Mouse (Mus musculus) thymus, postnatal 14 days (tissue): Measurements from ENCODE around the gene Lin28a.
"Not testable (repeated sequence)": the region's sequence is repeated elsewhere in the genome, so short reads cannot be mapped to it uniquely, and the experiment has no call there.

ENCODE experiments used
- DNase-seq: peaks from one replicate; pipeline ENCODE4 v3.0.0; 2021

Gene Lin28a

DNA sequence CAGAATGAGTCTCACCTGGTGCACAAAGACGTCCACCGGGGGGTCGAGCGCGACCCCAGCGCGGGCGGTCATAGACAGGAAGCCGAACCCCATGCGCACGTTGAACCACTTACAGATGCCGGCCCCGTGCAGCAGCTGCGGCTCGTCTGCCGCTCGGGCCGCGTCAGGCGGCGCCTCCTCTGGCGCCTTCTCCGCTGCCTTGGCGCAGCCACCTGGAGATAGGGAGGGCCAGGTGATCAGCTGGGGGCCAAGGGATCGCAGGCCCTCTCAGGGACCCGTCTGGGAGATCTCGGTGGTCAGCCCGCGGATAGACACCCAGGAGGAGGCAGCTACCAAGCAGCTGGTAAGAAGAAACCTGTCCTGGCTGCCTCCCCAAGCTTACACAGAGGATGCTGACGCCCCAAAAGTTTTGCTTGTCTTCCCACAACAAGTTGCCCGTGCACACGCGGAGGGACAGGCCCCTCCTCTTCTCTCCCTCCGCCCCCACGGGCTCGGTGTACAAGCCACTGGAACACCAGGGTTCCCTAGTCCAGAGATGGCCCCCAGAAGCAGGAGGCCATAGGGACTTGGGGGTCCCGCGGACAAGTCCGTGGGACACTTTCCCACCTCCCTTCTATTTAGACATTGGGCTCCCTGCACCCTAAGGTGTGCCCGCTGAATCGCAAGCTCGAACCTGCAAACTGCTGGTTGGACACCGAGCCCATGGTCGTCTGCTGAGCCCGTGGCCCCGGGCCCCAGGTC is 433 bp downstream of the Lin28a start:
- no peak for DNase-seq

DNA sequence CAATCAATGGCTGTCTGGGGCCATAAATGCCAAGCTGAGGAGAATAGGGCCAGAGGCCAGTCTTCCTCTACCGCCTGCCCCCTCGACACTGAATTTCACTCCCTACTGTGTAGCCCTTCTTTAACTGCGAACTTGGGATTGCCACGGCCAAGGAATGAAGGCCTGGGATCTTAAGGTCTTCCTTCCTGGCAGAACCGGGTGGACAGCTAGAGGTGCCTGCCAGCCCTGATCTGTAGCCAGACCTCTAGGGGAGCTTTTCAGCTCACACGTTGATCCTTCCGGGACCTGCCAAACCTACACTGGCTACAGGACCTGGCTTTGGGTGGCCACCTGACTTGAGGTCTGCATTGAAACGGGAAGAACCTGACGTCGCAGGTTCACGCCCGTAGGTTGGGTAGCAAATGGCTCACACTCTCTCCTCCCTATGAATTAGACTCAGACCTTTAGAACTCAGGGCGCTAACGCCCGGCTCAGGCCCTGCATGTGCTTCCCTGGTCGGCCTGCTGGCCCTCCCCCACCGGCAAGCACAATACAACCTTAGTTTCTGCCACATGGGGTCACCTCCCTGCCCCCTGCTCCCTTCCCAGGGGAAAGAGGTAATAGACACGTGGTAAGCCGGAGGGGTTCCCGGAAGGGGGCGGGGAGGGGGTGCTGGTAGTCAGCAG is 1.3 kb downstream of the Lin28a start:
- DNase-seq, result no peak

GRCm38 (mm10) chr4:134016767-134017166 is 1.9 kb downstream of the Lin28a start:
- DNase-seq, result no peak

- no peak for DNase-seq
These were observed 2.4 kb downstream of the Lin28a start for GRCm38 (mm10) chr4:134016208-134016607.

DNA sequence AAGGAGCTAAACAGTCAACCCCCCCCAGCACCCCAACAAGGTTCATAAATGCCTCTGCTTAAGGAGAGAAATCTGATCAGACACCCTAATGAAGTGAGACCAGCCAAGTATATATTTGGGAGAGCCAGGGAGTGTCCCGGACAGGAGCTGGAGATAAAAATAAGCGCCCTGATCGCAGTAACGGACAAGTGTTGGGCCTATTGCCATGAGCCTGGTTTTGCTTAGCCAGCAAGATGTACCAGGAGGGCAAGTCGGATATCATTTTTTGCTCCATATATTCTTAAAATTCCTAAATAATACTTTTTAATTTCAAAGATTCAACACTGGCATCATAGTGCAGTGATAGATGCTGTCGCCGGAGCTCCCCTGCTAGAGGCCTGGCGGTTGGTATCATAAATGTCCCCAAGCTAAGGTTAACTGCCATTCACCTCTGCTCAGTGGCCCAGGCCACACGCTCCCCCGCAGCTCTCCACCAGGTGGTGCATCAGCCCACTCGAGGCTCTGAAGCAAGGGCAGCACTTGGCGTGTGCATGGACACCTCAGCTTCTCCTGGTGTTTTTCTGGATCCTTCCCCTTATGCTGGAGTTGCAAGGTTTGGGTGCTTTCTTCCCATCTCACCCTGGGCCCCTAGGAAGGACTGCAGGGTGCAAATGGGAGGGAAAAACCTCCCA is 5.6 kb downstream of the Lin28a start:
- DNase-seq, result peak; percentile 29

DNA sequence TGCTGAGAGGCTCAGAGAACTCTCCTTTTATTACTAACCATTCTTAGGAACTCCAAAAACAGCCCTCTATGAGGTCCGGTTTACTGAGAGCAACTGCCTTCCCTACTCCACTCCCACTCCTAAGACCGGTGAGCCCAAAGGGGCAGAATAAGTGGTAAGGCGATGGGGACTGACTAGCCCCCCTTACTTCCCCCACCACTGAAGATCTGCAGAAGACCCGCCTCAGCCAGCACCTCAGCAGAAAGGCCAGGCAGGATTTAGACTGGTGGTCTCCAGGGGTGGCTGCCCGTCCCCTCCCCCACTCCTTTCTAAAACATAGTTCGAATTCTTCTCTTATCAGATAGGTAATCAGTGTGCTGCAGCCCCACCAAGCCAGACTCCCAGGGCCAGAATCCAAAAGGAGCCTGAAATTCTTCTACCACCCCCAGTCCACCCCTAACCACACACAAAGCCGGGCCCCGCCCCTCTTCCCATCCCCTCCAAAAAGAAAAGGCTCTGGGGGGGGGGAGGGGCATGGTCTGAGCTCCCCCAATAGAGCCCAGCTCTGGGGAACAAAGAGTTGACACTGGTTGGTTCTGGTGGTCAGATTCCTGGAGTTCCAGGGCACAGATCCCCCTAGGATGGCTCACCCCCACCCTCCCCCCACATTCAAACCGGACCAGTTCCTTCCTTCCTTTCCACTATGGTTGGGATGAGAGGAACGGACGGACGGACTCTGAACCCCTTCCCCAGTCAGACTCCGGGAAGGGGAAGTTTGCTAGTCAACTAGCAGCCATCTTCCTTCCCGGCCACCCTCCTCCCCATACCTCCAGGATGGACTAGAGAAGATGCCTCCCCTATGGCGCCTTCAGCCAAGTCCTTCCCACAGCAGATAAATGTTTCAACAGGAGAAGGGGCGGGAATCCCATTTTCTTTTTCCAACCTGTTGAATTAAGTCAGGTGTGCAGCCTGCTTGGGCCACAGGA is 6.9 kb downstream of the Lin28a start:
- no peak for DNase-seq

DNA sequence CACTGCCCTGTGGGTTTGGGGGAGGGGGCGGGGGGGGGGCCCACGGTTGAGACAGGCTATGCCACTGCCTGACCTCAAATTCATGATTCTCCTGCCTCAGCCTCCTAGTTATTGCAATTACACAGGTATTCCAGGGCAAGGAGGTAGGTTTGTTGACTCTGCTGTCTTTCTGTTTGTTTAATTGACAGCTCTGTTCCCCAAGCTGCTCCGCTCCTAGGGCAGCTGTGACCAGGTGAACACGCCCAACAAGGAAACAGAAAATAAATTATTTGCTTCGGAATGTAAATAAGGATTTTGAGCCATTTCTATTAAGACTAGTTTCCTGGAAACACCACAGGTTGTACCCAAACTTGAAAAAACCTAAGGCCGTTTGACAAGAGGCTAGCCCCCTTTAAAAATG is 8.9 kb downstream of the Lin28a start:
- no peak for DNase-seq

DNA sequence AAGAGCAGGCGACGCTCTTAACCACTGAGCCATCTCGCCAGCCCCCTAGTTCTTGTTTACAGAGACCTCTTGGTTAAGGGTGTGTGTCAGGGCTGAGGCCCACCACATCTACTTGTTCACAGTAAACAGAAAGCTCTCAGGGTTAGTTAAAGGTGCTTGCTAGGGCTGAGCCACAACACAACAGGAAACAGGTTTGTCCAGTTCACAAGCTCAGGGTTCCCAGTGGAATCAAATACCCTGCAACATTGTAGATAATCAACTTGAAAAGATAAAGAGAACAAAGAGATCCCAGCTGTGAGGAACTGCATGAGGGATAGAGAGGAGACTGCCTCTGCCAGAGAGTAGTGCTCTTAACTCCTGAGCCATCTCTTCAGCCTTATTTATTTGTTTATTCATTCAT is 11.8 kb downstream of the Lin28a start:
- DNase-seq, result no peak

DNA sequence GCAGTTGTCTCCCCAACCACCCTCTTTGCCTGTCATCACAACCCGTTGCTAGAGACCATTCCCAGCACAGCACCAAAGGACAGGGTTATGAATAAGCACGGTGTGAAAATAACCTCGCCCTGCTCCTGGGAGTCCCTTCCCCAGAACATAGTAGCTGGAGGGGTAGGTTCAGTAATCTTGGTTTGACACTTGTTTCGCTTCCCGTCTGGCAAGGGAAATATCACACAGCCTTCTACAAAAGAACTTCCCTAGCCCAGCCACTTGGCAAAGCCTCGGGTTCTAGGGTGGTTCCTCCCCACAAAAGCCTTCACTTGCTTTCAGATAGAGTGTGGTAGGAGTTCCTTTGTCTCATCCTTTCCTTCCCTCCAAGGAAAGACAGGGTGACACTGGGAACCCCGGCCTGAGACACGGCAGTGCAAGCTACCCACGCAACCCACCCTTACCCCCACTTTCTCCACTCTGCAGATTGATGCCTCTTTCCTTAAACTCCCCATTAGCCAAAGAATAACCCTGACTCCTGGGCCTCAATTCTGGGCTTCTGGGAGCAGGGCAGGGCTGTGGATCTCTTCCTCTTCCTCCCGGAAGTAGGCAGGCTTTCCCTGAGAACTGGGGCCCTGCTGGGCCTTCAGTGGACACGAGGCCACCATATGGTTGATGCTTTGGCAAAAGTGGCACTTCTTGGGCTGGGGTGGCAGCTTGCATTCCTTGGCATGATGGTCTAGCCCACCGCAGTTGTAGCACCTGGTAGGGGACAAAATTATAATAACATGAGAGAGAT is 12.9 kb downstream of the Lin28a start:
- DNase-seq, result no peak

- no peak for DNase-seq
These were observed 15.7 kb downstream of the Lin28a start for GRCm38 (mm10) chr4:134002903-134003302.

DNA sequence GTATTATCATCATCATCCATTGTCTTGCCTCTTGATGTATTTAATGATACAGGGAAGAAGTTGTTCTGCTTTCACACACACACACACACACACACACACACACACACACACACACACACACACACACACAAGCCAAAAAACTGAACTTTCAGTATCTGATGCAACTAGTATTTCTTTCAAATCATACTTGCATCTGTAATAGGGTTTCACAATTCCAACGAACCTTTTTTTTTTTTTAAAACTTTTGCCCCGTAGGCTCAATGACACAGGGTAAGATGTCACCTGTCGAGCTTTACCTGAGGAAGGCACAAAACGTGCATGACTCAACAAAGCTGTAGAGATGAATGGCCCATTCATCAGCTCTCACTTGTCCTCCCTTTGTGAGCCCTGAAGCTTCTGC is 16.4 kb downstream of the Lin28a start:
- no peak for DNase-seq

DNA sequence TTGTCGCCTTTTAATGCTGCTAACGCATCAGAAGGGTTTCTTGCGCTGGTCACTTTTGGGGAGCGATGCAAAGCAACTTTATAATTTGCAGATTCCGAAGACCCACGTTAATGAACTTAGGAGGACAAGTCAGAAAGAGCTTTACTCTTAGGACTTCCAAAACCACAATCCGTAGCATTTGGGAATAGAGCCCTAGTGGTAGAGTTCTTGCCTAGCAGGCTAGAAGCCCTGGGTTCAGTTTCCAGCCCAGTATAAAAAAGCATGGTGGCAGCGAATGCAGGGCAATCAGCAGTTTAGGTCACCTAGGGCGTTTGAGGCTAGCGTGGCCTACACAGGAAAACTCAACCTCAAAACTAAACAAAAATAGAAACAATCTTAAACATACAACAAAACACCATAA is 16.9 kb downstream of the Lin28a start:
- DNase-seq, result no peak

DNA sequence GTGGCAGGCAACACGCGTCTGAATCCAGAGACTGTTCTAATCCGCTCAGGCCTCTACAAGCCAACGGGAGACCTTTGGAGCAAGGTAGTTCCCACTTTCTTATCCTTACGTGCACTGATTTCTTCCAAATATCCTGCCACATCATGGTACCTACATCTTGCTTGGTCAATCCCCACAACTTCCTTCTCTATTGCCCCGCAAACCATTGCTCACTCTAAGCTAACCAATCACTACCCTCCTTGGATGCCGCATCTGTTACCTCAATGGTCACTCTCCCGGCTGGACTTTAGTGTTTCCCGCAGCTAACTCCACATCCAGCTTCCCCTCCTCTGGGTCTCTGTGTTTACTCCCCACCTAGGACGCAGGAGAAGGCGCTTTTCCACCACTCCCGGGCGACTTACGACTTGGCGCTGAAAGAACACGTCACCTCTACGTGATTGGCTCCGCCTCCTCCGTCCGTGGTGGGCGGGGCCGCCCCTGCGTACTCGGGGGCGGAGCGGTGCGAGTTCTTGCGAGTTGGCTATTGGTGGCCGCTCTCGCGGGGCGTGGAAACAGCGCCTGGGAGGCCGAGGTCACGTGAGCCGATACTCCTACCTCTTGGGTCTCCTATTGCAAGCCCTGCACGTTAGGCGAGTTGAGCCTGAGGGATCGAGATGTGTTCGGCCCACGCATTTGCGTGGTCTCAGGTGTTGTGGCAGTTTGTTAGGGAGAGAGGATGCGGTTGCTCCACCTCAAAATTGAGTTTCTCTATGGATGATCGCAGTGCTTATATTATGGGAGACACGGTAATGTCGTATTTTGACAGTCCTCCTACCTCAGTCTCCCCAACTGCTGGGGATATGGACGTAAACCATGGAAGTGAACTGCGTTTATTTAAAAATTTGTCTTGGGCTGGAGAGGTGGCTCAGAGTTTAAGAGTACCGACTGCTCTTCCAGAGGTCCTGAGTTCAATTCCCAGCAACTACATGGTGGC is 17.9 kb downstream of the Lin28a start, which contains the start of gene Dhdds:
Dhdds (minus strand) TSS at position 453 of the 973 bp plus-strand sequence.
- peak; percentile 95 for DNase-seq

DNA sequence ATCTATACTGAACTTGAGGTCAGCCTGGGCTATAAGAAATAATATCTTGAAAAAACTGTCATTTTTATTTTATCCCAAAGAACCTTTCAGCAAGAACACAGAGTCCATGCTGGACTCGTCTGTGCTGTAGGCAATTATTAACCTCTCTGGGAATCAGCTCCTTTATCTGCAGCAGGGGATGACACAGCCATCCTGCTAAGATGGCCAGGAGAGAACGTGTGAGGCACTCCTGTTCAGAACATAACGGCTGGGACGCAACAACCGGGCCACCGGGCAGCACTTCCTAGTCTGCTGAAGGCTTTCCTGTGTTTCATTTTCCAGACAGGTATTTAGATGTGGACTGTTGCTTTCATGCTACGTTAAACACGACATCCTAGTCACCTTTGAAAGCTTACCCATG is 23.9 kb downstream of the Lin28a start:
- no peak for DNase-seq

DNA sequence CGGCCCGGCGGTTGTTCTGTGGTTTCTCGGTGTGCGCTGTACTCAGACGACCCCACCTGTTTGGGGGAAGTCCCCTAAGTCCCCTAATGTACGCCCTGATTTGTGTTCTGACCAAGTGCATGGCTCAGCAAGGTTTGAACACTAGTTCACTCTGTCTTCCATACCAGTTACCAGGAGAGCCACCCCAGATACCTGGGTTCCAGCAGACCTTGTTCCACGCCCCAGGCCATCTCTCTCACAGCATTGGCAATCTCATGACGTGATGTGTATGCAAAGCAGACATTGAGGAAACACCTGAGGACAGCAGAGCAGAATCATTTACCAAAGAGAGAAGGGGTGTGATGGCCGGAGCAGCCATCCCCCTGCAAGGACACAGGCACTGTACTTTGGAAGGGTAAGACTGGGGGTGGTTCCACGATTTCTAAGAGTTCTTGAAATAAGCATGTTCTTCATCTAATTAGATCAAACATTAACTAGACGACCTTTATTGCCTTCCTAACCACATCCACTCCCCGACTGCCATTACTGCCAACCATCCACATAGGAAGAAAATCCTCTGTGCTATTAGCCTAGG is 27.5 kb downstream of the Lin28a start:
- DNase-seq, result no peak

GRCm38 (mm10) chr4:133990035-133990434 is 28.6 kb downstream of the Lin28a start:
- no peak for DNase-seq

DNA sequence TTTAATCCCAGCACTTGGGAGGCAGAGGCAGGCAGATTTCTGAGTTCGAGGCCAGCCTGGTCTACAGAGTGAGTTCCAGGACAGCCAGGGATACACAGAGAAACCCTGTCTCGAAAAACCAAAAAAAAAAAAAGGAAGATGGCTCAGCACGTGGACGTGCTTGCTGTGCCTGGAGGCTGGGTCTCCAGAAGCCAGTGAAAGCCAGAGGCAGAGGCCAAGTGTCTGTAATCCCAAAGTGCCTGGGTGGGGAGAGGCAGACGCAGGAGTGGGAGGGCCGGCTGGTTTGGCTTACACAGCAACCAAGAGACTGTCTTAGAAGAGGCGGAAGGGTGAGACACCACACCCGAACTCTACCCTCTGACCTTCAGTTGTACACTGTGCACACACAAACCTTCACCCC is 30.4 kb downstream of the Lin28a start:
- not testable (repeated sequence) for DNase-seq

DNA sequence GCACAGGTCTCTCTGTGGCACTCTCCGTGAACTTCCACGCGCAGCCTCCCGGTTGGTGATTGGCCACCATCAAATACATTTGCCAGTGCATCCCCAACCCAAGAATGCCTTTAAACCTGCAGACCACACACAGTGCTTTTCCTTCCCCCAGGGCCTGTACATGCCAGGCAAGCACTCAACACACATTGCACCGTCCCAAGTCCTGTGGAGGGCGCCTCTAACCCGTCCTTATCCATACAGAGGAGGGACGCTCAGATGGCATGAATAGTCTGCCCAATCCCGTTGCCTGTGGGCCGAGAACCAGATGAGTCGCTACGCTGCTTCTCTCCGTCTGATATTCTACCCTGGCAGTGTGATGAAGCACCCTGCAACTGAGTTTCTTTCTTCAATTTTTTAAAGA is 35.7 kb downstream of the Lin28a start:
- DNase-seq, result no peak

DNA sequence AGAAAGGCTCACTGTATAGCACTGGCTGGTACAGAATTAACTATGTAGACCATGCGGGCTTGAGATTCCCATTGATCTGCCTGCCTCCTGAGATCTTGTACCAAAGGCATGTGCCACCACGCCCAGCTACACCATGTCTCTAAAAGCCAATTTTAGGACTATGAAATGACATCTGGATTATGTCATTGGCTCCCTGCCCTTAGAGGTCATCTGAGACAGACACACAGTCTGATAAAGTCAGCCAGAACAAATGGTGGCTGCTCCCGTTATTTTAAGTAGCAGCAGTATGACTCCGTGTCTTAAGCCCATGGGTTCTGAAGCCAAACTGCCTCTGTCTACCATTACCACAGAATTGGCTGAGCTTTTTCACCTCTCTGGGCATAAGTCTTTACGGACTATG is 38.1 kb downstream of the Lin28a start:
- DNase-seq, result no peak

- DNase-seq, result no peak
These were observed 40.5 kb downstream of the Lin28a start for GRCm38 (mm10) chr4:133978021-133978711.
